Mouse (Mus musculus) megakaryocyte, embryonic 14.5 days (primary cell): ENCODE measurements around the gene Rhoc.

Source experiments
- FLI1 ChIP-seq: IDR thresholded peaks from 2 replicates; pipeline ENCODE4 v1.6.1; 2012; ENCODE audit warnings: low read length, inconsistent platforms, mixed read lengths
- GATA1 ChIP-seq: IDR thresholded peaks from 3 replicates; pipeline ENCODE4 v1.6.1; 2012; ENCODE audit warnings: mixed read lengths, low read length, inconsistent platforms, borderline replicate concordance

DNA sequence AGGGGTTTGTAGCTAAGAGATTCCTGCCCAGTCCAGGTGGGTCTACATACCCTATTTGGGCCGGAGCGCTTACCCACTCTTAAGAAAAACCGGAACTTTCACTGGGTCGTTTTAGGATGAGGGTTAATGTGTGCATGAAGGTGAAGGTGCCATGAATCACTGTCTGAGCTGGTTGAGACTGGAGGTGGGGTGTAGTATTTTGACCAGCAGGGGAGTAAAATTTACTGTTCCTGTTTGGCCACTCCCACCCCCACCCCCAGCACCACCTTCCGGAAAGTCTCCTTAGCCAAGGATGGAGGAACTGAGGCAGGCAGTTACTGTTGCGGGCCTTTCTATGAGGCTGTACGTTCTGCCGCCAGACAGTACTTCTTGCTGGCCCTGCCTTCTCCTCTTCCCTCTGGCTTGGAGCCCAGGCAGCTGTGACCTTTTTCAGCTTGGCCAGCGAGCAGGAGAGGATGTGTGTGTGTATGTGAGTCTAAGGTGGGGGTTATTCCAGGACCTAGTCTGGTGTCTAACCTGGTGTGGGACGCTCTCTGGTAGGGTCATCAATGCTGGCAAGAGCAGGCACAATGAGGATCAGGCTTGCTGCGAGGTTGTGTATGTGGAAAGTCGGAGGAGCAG lies 6.0 kb upstream of the Rhoc start:
- TF ChIP-seq GATA1 (no peak), FLI1 (no peak)
